Mouse (Mus musculus) embryo, embryonic 10.5 days (tissue): ENCODE data around the gene Vav1.
"Not testable (repeated sequence)": the region's sequence is repeated elsewhere in the genome, so short reads cannot be mapped to it uniquely, and the experiment has no call there.

Experiments
- DNase-seq: peaks from one replicate; pipeline ENCODE4 v3.0.0-alpha.2; 2015; ENCODE audit warnings: low spot score

Vav1 gene

GRCm38 (mm10) chr17:57280411-57280810 is 1.5 kb downstream of the Vav1 start:
- DNase-seq: no peak

GRCm38 (mm10) chr17:57283906-57284305 is 5.0 kb downstream of the Vav1 start:
- no peak for DNase-seq

- DNase-seq: no peak
Observed at GRCm38 (mm10) chr17:57285077-57285476, 6.2 kb downstream of the Vav1 start.

- DNase-seq: no peak
Observed at GRCm38 (mm10) chr17:57286718-57287355, 7.9 kb downstream of the Vav1 start.

DNA sequence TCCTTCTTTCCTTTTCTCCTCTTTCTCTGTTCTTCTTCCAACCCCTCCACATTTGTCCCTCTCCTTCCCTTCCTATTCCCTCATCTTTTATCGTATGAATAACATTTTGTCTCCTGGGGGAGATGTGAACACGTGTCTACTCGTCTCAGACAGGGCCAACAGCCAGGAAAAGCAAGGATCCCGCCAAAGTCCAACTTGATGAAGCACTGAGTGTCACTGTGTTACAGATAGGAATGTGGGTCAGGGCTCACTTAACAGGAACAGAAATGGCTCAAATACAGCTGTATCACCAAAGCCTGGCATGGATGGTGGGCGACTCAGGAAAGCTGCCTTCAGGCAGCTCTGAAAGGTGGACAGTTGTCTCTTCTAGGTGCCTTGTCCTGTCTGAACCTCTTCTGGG is 10.4 kb downstream of the Vav1 start:
- DNase-seq: no peak

DNA sequence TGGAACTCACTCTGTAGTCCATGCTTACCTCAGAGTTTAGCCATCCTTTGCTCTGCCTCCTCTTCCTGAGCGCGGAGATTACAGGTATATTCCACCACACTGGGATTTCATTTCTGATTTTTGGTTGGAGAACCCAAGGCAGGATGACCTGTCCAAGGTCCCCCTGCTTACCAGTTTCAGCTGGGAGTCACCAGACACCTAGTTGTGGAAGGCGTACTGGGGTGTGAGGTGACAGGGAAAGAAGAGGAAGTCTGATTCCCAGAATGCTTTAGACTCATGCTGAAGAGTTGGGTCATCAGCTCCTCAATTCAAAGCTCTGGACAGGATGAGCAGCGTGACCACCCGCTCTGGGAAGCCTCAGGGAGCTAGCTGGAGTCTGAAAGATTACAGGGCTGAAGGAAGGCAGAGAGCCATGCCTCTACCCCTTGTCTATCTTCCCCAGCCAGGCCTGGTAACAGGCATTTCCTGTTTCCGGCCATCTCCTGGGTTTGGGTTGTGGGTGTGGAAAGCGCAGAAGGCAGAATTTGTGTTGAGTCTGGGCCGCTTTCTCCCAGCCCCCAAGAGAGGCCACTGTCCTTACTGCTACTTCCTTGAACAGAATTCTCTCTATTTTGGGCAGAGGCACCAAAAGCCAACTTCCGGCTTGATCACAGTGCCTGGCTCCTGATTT is 11.2 kb downstream of the Vav1 start:
- DNase-seq: peak; percentile 4

DNA sequence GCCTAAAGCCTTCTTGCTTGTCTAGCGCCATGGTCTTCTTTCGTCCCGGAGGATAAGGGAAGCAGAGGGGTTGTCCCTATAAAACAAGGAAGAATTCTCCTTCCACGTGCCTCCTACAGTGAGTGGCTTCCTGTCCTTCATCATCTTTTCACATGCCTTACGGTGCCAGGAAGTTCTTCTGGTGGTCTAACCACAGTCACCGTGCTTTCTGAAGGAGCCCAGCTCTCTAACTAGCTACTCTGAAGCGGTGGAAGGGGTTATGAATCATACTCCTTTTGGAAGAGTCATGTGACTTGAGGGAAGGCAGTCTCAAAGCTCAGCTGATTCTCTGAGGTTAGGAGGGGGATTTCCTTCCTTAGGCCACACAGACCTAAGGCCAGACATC is 11.8 kb downstream of the Vav1 start:
- DNase-seq: no peak

GRCm38 (mm10) chr17:57292302-57292701 is 13.4 kb downstream of the Vav1 start:
- DNase-seq: no peak

DNA sequence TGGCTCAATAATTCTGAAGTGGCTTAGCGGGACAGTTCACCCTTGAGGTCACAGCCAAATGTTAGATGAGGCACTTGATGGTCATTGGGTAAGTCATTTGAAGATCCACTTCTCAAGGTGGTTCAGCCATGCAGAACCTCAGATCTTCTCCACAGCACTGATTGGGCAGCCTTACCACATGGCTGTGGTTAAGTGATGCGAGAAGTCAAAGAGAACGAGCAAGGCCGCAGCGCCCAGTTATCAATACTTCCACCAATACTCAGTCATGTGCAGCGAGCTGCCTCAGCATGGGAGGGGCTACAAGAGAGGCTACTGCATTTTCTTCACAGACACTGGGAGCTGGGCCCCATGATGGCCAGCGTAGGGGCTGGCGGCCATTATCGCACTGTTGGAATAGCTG is 14.1 kb downstream of the Vav1 start:
- DNase-seq: no peak

DNA sequence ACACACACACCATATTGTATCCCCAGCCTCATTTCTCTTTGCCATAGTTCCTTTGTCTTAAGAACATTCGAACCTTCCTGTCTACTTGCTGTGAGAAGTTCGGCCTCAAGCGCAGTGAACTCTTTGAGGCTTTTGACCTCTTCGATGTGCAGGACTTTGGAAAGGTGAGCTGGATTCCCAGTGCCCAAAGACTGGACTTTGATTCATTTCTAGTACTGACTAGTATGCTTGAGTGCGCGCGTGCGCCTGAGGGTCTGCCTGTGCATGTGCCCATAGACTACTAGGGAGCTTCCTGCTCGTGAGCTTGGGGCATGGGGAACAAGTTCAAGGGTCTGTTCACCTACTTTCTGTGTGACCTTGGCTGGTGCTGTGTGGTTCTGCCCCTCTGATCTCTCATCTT is 17.0 kb downstream of the Vav1 start:
- DNase-seq: no peak

DNA sequence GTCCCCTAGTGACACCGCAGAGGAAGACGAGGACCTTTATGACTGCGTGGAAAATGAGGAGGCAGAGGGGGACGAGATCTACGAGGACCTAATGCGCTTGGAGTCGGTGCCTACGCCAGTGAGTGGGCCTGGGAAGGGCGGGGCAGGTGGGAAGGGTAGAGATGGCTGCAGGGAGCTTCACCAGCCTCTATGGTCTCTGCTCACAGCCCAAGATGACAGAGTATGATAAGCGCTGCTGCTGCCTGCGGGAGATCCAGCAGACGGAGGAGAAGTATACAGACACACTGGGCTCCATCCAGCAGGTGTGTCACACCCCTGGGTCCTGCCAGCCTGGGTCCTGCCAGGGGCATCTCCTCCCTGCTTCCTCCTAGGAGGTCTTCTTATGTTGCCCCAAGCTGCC is 18.1 kb downstream of the Vav1 start:
- no peak for DNase-seq

DNA sequence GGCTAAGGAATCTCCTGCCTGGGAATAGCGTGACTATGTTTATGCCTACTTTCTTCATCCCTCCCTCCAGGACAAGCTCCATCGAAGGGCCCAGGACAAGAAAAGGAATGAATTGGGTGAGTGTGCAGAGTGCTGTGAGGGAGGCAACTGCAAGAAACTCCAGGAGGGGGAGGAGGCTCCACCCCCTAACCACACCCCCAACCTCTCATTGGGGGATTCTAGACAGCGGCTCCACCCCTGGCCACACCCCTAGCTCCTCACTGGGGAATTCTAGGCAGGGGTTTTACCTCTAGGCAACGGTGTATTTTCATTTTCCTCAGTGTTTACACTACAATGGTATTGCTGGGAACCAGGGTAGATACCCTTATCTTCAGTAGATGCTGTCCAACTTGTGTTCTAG is 26.7 kb downstream of the Vav1 start:
- no peak for DNase-seq

DNA sequence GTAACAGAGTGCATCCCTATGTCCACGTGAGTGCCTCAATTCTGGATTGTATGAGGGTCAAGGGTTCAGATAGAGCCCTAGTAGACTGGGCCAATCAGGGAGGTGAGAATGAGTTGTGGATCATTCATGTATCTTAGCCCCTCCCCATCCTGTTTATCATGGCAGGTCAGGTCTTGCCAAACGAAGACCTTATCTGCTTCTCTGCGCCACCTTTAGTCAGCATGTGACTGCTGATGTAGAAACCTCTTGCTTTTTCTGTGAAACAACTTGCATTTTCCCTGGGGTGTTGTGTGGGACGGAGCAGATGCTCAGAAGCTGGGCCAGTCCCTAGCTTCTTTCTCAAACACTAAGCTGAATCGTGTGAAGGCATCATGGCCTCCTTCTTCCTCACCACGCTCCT is 28.2 kb downstream of the Vav1 start:
- no peak for DNase-seq

DNA sequence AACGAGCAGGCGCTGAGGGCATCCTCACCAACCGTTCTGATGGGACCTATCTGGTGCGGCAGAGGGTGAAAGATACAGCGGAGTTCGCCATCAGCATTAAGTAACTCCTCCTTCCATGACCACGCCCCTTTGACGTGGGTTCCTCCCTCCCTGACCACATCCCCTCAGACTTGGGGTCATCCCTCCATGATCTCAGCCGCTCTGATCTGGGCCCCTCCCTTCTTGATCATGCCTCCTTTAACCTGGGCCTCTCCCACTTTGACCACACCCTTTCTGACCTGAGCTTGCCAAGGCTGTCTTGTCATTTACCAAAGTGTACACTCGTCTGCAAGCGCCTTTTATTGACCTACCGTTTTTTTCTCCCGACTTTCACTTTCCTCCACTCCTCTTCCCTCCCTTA is 32.9 kb downstream of the Vav1 start:
- no peak for DNase-seq

GRCm38 (mm10) chr17:57327615-57328014 is 48.7 kb downstream of the Vav1 start:
- no peak for DNase-seq

DNA sequence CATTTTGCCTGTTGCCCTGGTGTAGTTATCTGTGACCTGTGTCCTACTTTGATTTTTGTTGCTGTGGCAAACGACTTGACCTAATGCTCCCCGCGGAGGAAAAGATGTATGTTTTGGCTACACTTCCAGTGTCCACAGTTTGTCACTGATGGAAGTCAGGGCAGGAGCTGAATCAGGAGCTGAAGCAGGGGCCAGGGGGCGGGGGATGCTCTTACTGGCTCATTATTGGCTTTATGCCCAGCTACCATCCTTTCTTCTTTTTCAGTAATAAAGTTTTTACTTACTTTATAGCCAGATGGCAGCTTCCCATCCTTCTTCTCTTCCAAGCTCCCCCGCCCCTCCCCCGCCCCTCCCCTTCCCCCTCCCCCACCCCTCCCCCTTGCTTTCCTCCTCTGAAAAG is 50.0 kb downstream of the Vav1 start:
- no peak for DNase-seq

- DNase-seq: no peak
Observed at GRCm38 (mm10) chr17:57330993-57331392, 52.1 kb downstream of the Vav1 start.

DNA sequence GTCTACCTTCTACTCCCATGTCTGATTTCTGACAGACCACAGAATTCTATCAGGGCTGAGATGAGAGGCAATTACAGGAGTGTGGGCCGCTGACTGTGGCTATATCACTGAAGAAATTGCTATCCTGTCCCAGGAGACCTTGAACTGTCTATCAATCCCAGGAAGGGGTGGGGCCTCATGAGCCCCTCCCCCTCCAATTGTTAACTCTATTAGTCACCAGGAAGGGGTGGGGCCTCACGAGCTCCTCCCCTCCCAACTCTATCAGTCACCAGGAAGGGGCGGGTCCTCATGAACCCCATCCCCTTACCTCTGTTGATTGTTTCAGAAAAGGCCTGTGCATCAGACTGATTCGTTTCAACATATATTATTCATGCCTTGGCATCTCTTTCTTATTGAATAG is 53.3 kb downstream of the Vav1 start:
- DNase-seq: no peak

DNA sequence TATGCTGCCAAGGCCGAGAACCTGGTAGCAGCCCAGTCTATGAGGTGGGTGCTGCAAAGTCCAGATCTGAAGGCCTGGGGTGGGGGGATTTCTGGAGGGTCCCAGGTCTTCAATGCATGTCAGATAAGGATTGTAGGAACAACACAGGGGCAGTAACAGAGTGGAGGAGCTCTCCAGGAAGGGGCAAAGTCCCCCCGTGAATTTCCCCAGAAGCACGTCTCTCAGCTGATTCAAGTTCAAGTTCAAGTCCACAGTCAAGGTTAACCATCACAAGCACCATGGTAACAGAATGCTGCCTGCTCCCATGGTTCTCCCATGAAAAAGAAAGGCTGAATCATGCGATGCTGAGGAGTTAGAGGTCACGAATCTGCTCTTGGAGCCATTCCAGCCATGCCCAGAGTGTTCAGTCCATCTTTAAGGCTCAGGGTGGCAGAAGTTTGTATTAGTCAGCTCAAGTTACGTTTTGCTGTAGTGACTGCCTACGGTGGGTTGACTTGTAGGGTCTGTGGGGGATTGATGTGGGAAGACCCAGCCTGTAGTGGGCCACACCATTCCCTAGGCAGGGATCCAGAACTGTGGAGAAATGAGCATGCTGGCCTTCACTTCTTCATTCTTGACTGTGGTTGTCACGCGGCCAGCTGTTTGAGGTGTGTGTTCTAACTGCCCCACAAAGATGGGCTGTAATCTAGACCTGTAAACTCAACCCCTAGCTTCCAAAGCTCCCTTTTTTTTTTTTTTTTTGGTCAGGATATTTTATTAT is 55.3 kb downstream of the Vav1 start:
- DNase-seq: no peak

DNA sequence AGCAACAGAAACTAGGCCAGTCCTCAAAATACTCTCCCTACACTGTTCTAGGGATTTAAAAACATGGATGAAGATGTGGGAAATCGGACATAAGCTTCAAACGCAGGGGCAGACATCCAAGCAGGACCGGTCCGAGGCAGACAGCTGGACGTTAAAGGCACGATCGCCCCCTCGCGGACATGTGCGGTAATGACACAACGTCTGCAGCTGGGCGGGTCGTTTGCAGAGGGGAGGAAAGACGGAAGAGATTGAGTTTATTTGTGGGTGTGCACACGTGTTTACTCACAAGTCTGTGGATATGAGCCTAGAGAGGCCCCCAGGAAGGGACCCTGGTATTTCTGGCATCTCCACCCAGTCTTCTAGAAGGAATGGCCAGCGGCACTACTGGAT is 55.9 kb downstream of the Vav1 start:
- DNase-seq: peak; percentile 91

DNA sequence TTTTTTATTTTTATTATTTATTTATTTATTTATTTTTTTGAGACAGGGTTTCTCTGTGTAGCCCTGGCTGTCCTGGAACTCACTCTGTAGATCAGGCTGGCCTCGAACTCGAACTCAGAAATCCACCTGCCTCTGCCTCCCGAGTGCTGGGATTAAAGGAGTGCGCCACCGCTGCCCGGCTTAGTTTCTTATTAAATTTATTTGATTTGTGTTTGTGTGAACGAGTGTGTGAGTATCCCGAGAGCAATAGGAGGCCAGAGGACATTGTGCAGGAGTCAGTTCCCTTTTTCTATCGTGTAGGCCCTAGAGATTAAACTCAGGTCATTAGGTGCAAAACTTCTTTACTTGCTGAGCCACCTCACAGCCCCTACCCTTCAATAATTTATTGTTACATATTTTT is 56.3 kb downstream of the Vav1 start:
- DNase-seq: not testable (repeated sequence)

- DNase-seq: peak; percentile 96
Observed at GRCm38 (mm10) chr17:57335673-57336303, 56.9 kb downstream of the Vav1 start.

GRCm38 (mm10) chr17:57337996-57338395 is 59.1 kb downstream of the Vav1 start:
- DNase-seq: no peak
